Mouse (Mus musculus) myocyte (in vitro differentiated cells): ENCODE measurements around the gene Gm37240. TPM values are rescaled to one million over a fixed set of nuclear protein-coding genes. Genes with fewer than 3 reads are reported as not detected.
A peak's percentile ranks its signal among the peaks of the same experiment; 100 is the strongest.

Experiments
- H3K27me3 ChIP-seq: one replicate; pipeline ENCODE4 v1.6.1; 2011; ENCODE audit not compliant: control insufficient read depth, insufficient read depth, insufficient read length
- H3K36me3 ChIP-seq: one replicate; pipeline ENCODE4 v1.6.1; 2011; ENCODE audit not compliant: control insufficient read depth, insufficient read depth
- H3K4me2 ChIP-seq: one replicate; pipeline ENCODE4 v1.6.1; 2011; ENCODE audit warnings: low read depth, control low read depth
- H3K4me3 ChIP-seq: one replicate; pipeline ENCODE4 v1.5.1; 2011; ENCODE audit warnings: mild to moderate bottlenecking, control low read depth, moderate library complexity
- H3K79me2 ChIP-seq: one replicate; pipeline ENCODE4 v1.6.1; 2011; ENCODE audit not compliant: control insufficient read depth, insufficient read depth
- H3ac ChIP-seq: one replicate; pipeline ENCODE4 v1.6.1; 2011; ENCODE audit not compliant: control insufficient read depth, insufficient read length
- CEBPB ChIP-seq: IDR thresholded peaks from 2 replicates; pipeline ENCODE4 v1.6.1; 2011; ENCODE audit warnings: mild to moderate bottlenecking, moderate library complexity; ENCODE audit not compliant: poor library complexity, insufficient read depth, severe bottlenecking
- E2F4 ChIP-seq: IDR thresholded peaks from one replicate; pipeline ENCODE4 v1.6.1; 2011; ENCODE audit warnings: mild to moderate bottlenecking, control low read depth, moderate library complexity; ENCODE audit not compliant: insufficient read depth
- MAX ChIP-seq: IDR thresholded peaks from one replicate; pipeline ENCODE4 v1.6.1; 2011; ENCODE audit warnings: low read depth, mild to moderate bottlenecking, control low read depth
- MYOD1 ChIP-seq, 3 experiments: IDR thresholded peaks; one replicate each; pipeline ENCODE4 v1.6.1; 2011; ENCODE audit warnings: control low read depth in 2 of 3, low read depth in 2 of 3, mild to moderate bottlenecking in 2 of 3, moderate library complexity in 1 of 3; ENCODE audit not compliant: insufficient read length in 2 of 3, control insufficient read depth in 1 of 3
- MYOG ChIP-seq, 3 experiments: IDR thresholded peaks; one replicate each; pipeline ENCODE4 v1.6.1; 2011; ENCODE audit warnings: control low read depth in 2 of 3, low read depth in 2 of 3, mild to moderate bottlenecking in 2 of 3; ENCODE audit not compliant: insufficient read length in 2 of 3, control insufficient read depth in 1 of 3, insufficient read depth in 1 of 3
- POLR2A ChIP-seq: IDR thresholded peaks from one replicate; pipeline ENCODE4 v1.6.1; 2011; ENCODE audit warnings: low read depth, mild to moderate bottlenecking, control low read depth, moderate library complexity; ENCODE audit not compliant: insufficient read length
- POLR2AphosphoS2 ChIP-seq: IDR thresholded peaks from one replicate; pipeline ENCODE4 v1.6.1; 2011; ENCODE audit warnings: low read depth, control low read depth; ENCODE audit not compliant: insufficient read length
- REST ChIP-seq: IDR thresholded peaks from one replicate; pipeline ENCODE4 v1.6.1; 2011; ENCODE audit warnings: mild to moderate bottlenecking, control low read depth, moderate library complexity; ENCODE audit not compliant: insufficient read depth, insufficient read length
- SRF ChIP-seq: IDR thresholded peaks from one replicate; pipeline ENCODE4 v1.6.1; 2011; ENCODE audit warnings: low read depth; ENCODE audit not compliant: control insufficient read depth, insufficient read length
- TCF12 ChIP-seq: IDR thresholded peaks from one replicate; pipeline ENCODE4 v1.6.1; 2011; ENCODE audit warnings: mild to moderate bottlenecking, control low read depth; ENCODE audit not compliant: poor library complexity, insufficient read depth, severe bottlenecking
- TCF3 ChIP-seq: IDR thresholded peaks from one replicate; pipeline ENCODE4 v1.6.1; 2011; ENCODE audit warnings: low read depth, control low read depth; ENCODE audit not compliant: insufficient read length
- USF1 ChIP-seq: IDR thresholded peaks from one replicate; pipeline ENCODE4 v1.6.1; 2011; ENCODE audit warnings: low read depth, mild to moderate bottlenecking, control low read depth, moderate library complexity
- polyA plus RNA-seq: library from polyadenylated mRNA; unstranded; fragments of >200 nt; fragmentation: generic; extraction: Trizol; gene quantifications from one replicate; pipeline ENCODE4 v1.2.1, GENCODE M21; 2012; ENCODE audit warnings: missing spikeins

The Gm37240 gene
- polyA plus RNA-seq, 1 experiment: 8.7 TPM

- Histone ChIP-seq H3K27me3 (no peaks in the 10 kb centered on the region), H3K79me2 (peaks cover 2% of the 10 kb centered on the region), H3ac (no peak overlapping the region), H3K4me3 (no peak overlapping the region), H3K36me3 (no peaks in the 10 kb centered on the region), H3K4me2 (no peak overlapping the region)
- TF ChIP-seq E2F4 (no peak), MYOD1 (IDR thresholded peaks at IDR 0.05; ENCODE audit: control insufficient read depth in 1 of 3, insufficient read length in 2 of 3, low read depth in 2 of 3) (peak in 1 of 3 experiments; percentile 46)
Observed at GRCm38 (mm10) chr3:85827283-85827682, 60.0 kb downstream of the Gm37240 start.

GRCm38 (mm10) chr3:85820839-85821548 lies 66.3 kb downstream of the Gm37240 start:
- H3K27me3 ChIP-seq: no peaks in the 10 kb centered on the region
- no peak overlapping the region for H3K4me2 ChIP-seq
- no peaks in the 10 kb centered on the region for H3K36me3 ChIP-seq
- no peak overlapping the region for H3ac ChIP-seq
- TF ChIP-seq CEBPB (no peak), MAX (no peak), TCF3 (no peak), REST (no peak), MYOG (IDR thresholded peaks at IDR 0.05; ENCODE audit: control insufficient read depth in 1 of 3, insufficient read depth in 1 of 3, insufficient read length in 2 of 3, low read depth in 2 of 3) (no peak), TCF12 (no peak), POLR2AphosphoS2 (no peak), SRF (no peak), USF1 (no peak), E2F4 (no peak), MYOD1 (IDR thresholded peaks at IDR 0.05; ENCODE audit: control insufficient read depth in 1 of 3, insufficient read length in 2 of 3, low read depth in 2 of 3) (no peak), POLR2A (no peak)
- H3K4me3 ChIP-seq: no peak overlapping the region
- no peaks in the 10 kb centered on the region for H3K79me2 ChIP-seq

- Histone ChIP-seq H3K36me3 (no peaks in the 10 kb centered on the region), H3K4me3 (no peak overlapping the region), H3K4me2 (no peak overlapping the region), H3K27me3 (no peaks in the 10 kb centered on the region), H3K79me2 (no peaks in the 10 kb centered on the region), H3ac (no peak overlapping the region)
- TF ChIP-seq POLR2AphosphoS2: no peak
- no peak for TF ChIP-seq REST
- no peak for TF ChIP-seq MYOG (IDR thresholded peaks at IDR 0.05; ENCODE audit: control insufficient read depth in 1 of 3, insufficient read depth in 1 of 3, insufficient read length in 2 of 3, low read depth in 2 of 3)
- no peak for TF ChIP-seq POLR2A
- TF ChIP-seq USF1: no peak
- TF ChIP-seq MYOD1 (IDR thresholded peaks at IDR 0.05; ENCODE audit: control insufficient read depth in 1 of 3, insufficient read length in 2 of 3, low read depth in 2 of 3): no peak
- TF ChIP-seq TCF12: no peak
- TF ChIP-seq CEBPB: no peak
- no peak for TF ChIP-seq E2F4
- TF ChIP-seq SRF: no peak
- TF ChIP-seq TCF3: no peak
- TF ChIP-seq MAX: no peak
Observed at GRCm38 (mm10) chr3:85819319-85819718, 68.0 kb downstream of the Gm37240 start.

- Histone ChIP-seq H3K27me3 (no peaks in the 10 kb centered on the region), H3ac (no peak within 1 kb of the TSS), H3K4me2 (no peak within 1 kb of the TSS), H3K79me2 (no peaks in the 10 kb centered on the region), H3K4me3 (no peak within 1 kb of the TSS), H3K36me3 (no peaks in the 10 kb centered on the region)
- TF ChIP-seq CEBPB (no peak), REST (no peak), TCF12 (no peak), POLR2AphosphoS2 (no peak)
Observed at GRCm38 (mm10) chr3:85817191-85817590, 70.1 kb downstream of the Gm37240 start, which contains the start of gene Fam160a1. Gene Fam160a1 (minus strand): TSS chr3:85817291.

GRCm38 (mm10) chr3:85814241-85814640 lies 73.1 kb downstream of the Gm37240 start:
- TF ChIP-seq TCF3 (no peak), REST (no peak), SRF (no peak), MAX (no peak), TCF12 (no peak), CEBPB (no peak), USF1 (no peak), MYOG (IDR thresholded peaks at IDR 0.05; ENCODE audit: control insufficient read depth in 1 of 3, insufficient read depth in 1 of 3, insufficient read length in 2 of 3, low read depth in 2 of 3) (no peak), POLR2AphosphoS2 (no peak), E2F4 (no peak), MYOD1 (IDR thresholded peaks at IDR 0.05; ENCODE audit: control insufficient read depth in 1 of 3, insufficient read length in 2 of 3, low read depth in 2 of 3) (no peak), POLR2A (no peak)
- Histone ChIP-seq H3K4me3 (no peak overlapping the region), H3K4me2 (peak overlapping the region; percentile 33), H3K36me3 (no peaks in the 10 kb centered on the region), H3K79me2 (no peaks in the 10 kb centered on the region), H3ac (no peak overlapping the region), H3K27me3 (no peaks in the 10 kb centered on the region)
